Mouse (Mus musculus) midbrain, embryonic 11.5 days (tissue): ENCODE results near the gene Cables2. TPM values are rescaled to one million over a fixed set of nuclear protein-coding genes. Genes with fewer than 3 reads are reported as not detected.

ENCODE experiments used
- ATAC-seq: fragments of 200-750 bp; cut with Nextera tagmentation; 2 replicates; pipeline ENCODE4 v1.8.0; 2017; ENCODE audit warnings: moderate TSS enrichment, moderate library complexity; ENCODE audit not compliant: low FRiP score
- DNase-seq: peaks from one replicate; pipeline ENCODE4 v3.0.0; 2015; ENCODE audit warnings: low spot score; ENCODE audit errors: missing footprints
- H3K27ac ChIP-seq: fragments of 300-500 bp; sonication (generic); 2 replicates; pipeline ENCODE4 v1.5.1; 2014; ENCODE audit warnings: low read depth, low read length
- H3K27me3 ChIP-seq: fragments of 300-500 bp; sonication (generic); 2 replicates; pipeline ENCODE4 v1.6.1; 2014; ENCODE audit warnings: mild to moderate bottlenecking, low read length, moderate library complexity, mixed read lengths; ENCODE audit not compliant: control insufficient read depth, insufficient read depth
- H3K36me3 ChIP-seq: fragments of 300-500 bp; sonication (generic); 2 replicates; pipeline ENCODE4 v1.6.1; 2014; ENCODE audit warnings: mild to moderate bottlenecking, low read length, moderate library complexity, mixed read lengths; ENCODE audit not compliant: control insufficient read depth, insufficient read depth
- H3K4me1 ChIP-seq: fragments of 300-500 bp; sonication (generic); 2 replicates; pipeline ENCODE4 v1.6.1; 2014; ENCODE audit warnings: low read length; ENCODE audit not compliant: control insufficient read depth, insufficient read depth
- H3K4me2 ChIP-seq: fragments of 300-500 bp; sonication (generic); 2 replicates; pipeline ENCODE4 v1.6.1; 2014; ENCODE audit warnings: mild to moderate bottlenecking, moderate library complexity
- H3K4me3 ChIP-seq: fragments of 300-500 bp; sonication (generic); 2 replicates; pipeline ENCODE4 v1.5.1; 2014; ENCODE audit warnings: low read depth, low read length
- H3K9ac ChIP-seq: fragments of 300-500 bp; sonication (generic); 2 replicates; pipeline ENCODE4 v1.6.1; 2014; ENCODE audit warnings: low read length
- H3K9me3 ChIP-seq: fragments of 300-500 bp; sonication (generic); 2 replicates; pipeline ENCODE4 v1.6.1; 2016; ENCODE audit warnings: low read length; ENCODE audit not compliant: control insufficient read depth
- WGBS: fragments of 180-500 bp; shearing (Covaris S2); extraction: QIAGEN DNeasy Blood & Tissue Kit; methylation state at CpG from one replicate; pipeline ENCODE4 v1.1.7; 2014; 5-methylcytosine and 5-hydroxymethylcytosine counted together
- polyA plus RNA-seq: library from polyadenylated mRNA; unstranded; fragments of >200 nt; fragmentation: Nextera tagmentation; extraction: Ambion mirVana; gene quantifications from 2 replicates; pipeline ENCODE4 v1.2.1, GENCODE M21; 2014

The Cables2 gene
- polyA plus RNA-seq, 1 experiment from 2014 or later = 14.4 TPM

GRCm38 (mm10) chr2:180306009-180306408 is 32.7 kb upstream of the Cables2 start:
- Histone ChIP-seq H3K27ac (no peak overlapping the region), H3K27me3 (no peaks in the 10 kb centered on the region), H3K4me3 (no peak overlapping the region), H3K4me1 (no peaks in the 10 kb centered on the region), H3K4me2 (no peak overlapping the region), H3K36me3 (no peaks in the 10 kb centered on the region), H3K9ac (no peak overlapping the region), H3K9me3 (no peaks in the 10 kb centered on the region)
- ATAC-seq (no peak), DNase-seq (no peak)
- WGBS = 75% methylated on average over 2 of the region's 2 CpGs

DNA sequence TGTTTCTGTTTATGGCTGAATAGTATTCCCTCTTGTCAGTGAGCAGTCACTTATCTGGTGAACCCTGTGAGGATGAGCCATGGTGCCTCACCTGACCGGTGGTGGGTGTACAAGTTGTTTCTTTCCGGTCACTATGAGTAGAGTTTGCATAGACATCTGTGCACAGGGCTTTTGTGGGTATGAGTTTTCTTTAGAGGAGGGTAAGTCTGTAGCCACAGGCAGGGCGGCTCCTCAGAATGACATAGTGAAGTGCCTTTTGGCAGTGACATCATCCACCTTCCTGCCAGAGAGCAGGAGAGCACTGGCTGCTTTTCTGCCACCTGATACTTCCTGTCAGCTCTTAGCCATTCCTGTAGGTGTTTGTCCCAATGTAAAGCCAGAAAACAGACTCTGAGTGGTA is 32.2 kb upstream of the Cables2 start:
- 89% methylated on average over 3 of the region's 3 CpGs for WGBS
- no peak overlapping the region for H3K4me2 ChIP-seq
- no peak for ATAC-seq

DNA sequence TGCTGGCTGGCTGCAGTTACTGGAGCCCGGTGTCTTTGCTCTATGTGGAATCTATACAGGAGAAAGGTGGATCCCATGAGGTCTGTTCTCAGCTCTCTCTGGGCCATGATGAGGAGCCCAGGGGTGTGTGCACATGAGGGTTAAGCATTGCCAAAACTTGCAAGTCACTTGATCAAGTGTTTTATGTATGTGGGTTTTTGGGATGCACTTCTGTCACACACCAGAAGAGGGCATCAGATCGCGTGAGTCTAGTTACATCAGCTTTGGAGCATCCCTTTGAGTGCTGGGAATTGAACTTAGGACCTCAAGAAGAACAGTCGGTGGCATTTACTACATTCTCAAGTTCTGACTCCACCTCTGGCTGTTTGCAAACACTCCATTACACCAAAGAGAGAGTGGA is 31.3 kb upstream of the Cables2 start:
- H3K27ac ChIP-seq = no peak overlapping the region
- peak; percentile 69 for DNase-seq
- no peak overlapping the region for H3K4me3 ChIP-seq
- no peak overlapping the region for H3K4me2 ChIP-seq
- WGBS = 62% methylated on average over 4 of the region's 4 CpGs
- no peak for ATAC-seq
- H3K9me3 ChIP-seq = no peaks in the 10 kb centered on the region
- H3K27me3 ChIP-seq = no peaks in the 10 kb centered on the region
- no peaks in the 10 kb centered on the region for H3K36me3 ChIP-seq
- H3K9ac ChIP-seq = no peak overlapping the region
- no peaks in the 10 kb centered on the region for H3K4me1 ChIP-seq

More for the DNA sequence above, 32.2 kb upstream of the Cables2 start:
- Histone ChIP-seq H3K4me1 (no peaks in the 10 kb centered on the region), H3K4me3 (no peak overlapping the region), H3K36me3 (no peaks in the 10 kb centered on the region), H3K27me3 (no peaks in the 10 kb centered on the region), H3K9ac (no peak overlapping the region), H3K9me3 (no peaks in the 10 kb centered on the region), H3K27ac (no peak overlapping the region)
- DNase-seq = peak; percentile 77

DNA sequence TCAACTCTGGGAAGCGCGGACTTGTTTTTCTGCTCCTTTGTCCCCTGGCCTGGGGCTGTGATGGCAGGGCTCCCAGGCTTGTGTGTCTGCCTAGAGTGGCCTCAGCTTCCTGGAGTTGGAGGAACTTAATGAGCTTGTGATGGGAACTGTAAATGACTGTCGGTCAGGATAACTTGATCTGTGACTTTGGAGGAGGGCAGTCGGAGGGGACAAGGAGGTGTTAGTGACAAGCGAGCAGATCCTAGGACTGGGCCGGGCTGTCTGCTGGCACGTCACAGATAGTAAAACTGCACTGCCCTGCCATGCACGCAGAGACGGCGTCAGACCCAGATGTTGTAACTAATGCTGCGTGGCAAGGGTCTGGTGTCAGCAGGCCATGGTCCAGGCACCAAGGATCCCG is 30.2 kb upstream of the Cables2 start:
- Histone ChIP-seq H3K4me3 (no peak overlapping the region), H3K36me3 (no peaks in the 10 kb centered on the region), H3K27ac (no peak overlapping the region), H3K9ac (no peak overlapping the region), H3K4me2 (no peak overlapping the region), H3K27me3 (no peaks in the 10 kb centered on the region), H3K9me3 (no peaks in the 10 kb centered on the region), H3K4me1 (no peaks in the 10 kb centered on the region)
- ATAC-seq = no peak
- 93% methylated on average over 12 of the region's 12 CpGs for WGBS
- DNase-seq = no peak

GRCm38 (mm10) chr2:180302201-180302600 is 28.9 kb upstream of the Cables2 start:
- ATAC-seq (no peak), DNase-seq (no peak)
- Histone ChIP-seq H3K4me1 (no peaks in the 10 kb centered on the region), H3K36me3 (no peaks in the 10 kb centered on the region), H3K9ac (no peak overlapping the region), H3K27me3 (no peaks in the 10 kb centered on the region), H3K27ac (no peak overlapping the region), H3K4me3 (no peak overlapping the region), H3K4me2 (no peak overlapping the region), H3K9me3 (no peaks in the 10 kb centered on the region)
- WGBS = 73% methylated on average over 4 of the region's 4 CpGs

GRCm38 (mm10) chr2:180300771-180301170 is 27.5 kb upstream of the Cables2 start:
- WGBS = 58% methylated on average over 5 of the region's 5 CpGs
- no peak for ATAC-seq

DNA sequence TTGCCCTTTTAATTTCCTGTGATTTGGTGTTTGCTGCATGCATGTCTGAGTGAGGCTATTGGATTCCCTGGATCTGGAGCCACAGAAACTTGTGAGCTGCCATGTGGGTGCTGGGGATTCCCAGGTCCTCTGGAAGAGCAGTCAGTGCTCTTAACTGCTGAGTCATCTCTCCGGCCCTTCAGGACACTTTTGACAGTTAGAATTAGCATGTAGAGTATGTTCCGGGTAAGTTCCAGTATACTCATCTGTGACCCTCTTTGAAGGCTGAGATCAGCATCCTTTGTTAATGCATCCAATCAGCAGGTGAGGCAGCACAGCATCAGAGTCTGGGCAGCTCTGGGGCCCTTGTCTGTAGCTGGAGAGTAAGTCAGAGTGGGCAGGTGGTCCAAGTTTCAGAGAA is 27.0 kb upstream of the Cables2 start:
- no peaks in the 10 kb centered on the region for H3K9me3 ChIP-seq
- no peaks in the 10 kb centered on the region for H3K4me1 ChIP-seq
- H3K36me3 ChIP-seq = no peaks in the 10 kb centered on the region
- peak; percentile 44 for DNase-seq
- H3K4me2 ChIP-seq = no peak overlapping the region
- H3K9ac ChIP-seq = no peak overlapping the region
- no peak overlapping the region for H3K4me3 ChIP-seq
- WGBS = 84% methylated on average over 2 of the region's 2 CpGs
- no peaks in the 10 kb centered on the region for H3K27me3 ChIP-seq
- no peak overlapping the region for H3K27ac ChIP-seq
- ATAC-seq = no peak

More at GRCm38 (mm10) chr2:180300771-180301170, 27.5 kb upstream of the Cables2 start:
- DNase-seq = peak; percentile 19
- Histone ChIP-seq H3K9me3 (no peaks in the 10 kb centered on the region), H3K27me3 (no peaks in the 10 kb centered on the region), H3K27ac (no peak overlapping the region), H3K36me3 (no peaks in the 10 kb centered on the region), H3K4me2 (no peak overlapping the region), H3K9ac (no peak overlapping the region), H3K4me1 (no peaks in the 10 kb centered on the region), H3K4me3 (no peak overlapping the region)

DNA sequence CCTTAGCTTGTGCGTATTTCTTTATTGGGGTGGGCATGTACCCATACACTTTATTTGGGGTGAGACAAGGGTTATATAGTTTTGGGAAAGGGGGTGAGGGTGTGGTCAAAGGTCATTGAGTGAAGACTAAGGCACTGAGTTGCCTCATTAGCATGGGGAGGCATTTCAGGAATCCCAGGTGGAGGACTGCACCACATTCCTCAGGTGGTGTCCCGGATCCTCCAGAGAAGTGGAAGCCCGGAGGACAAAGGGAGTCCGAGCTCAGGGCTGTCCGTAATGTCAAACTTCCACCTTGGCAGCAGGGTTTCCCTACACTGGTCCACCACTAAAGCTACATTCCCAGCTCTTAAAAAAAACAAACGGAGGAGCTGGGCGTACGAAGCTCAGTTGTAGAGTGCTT is 19.6 kb upstream of the Cables2 start:
- H3K27me3 ChIP-seq = no peaks in the 10 kb centered on the region
- no peak overlapping the region for H3K27ac ChIP-seq
- 80% methylated on average over 8 of the region's 8 CpGs for WGBS
- no peak overlapping the region for H3K4me2 ChIP-seq
- DNase-seq = peak; percentile 41
- ATAC-seq = no peak
- no peak overlapping the region for H3K9ac ChIP-seq
- H3K4me3 ChIP-seq = no peak overlapping the region
- no peaks in the 10 kb centered on the region for H3K4me1 ChIP-seq
- H3K36me3 ChIP-seq = no peaks in the 10 kb centered on the region
- no peaks in the 10 kb centered on the region for H3K9me3 ChIP-seq

DNA sequence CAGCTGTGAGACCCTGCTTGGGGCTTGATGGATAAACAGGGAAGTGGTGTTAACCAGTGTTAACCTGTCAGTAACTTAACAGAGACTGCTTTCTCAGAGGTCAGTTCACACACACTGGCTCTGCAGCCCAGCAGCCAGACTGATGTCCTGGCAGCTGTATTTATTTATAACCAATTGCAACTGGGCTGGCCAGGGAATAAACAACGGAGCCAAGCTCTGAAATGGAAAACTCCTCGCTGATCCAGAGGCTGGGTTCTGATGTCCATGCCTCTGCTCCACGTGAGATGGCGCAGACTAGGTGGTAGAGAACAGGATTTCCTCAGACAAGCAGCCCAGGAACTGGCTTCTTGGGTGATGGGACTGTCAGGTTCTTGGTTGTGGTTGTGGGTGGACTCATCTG is 18.7 kb upstream of the Cables2 start:
- Histone ChIP-seq H3K4me3 (no peak overlapping the region), H3K4me2 (no peak overlapping the region), H3K27ac (no peak overlapping the region), H3K36me3 (no peaks in the 10 kb centered on the region), H3K9me3 (no peaks in the 10 kb centered on the region), H3K27me3 (no peaks in the 10 kb centered on the region), H3K4me1 (no peaks in the 10 kb centered on the region), H3K9ac (no peak overlapping the region)
- ATAC-seq (no peak), DNase-seq (no peak)
- WGBS = 84% methylated on average over 4 of the region's 4 CpGs

GRCm38 (mm10) chr2:180291566-180291965 is 18.3 kb upstream of the Cables2 start:
- Histone ChIP-seq H3K4me2 (no peak overlapping the region), H3K27ac (no peak overlapping the region), H3K27me3 (no peaks in the 10 kb centered on the region), H3K36me3 (no peaks in the 10 kb centered on the region), H3K4me1 (no peaks in the 10 kb centered on the region), H3K4me3 (no peak overlapping the region), H3K9me3 (no peaks in the 10 kb centered on the region), H3K9ac (no peak overlapping the region)
- ATAC-seq (no peak), DNase-seq (peak; percentile 64)
- WGBS = 81% methylated on average over 5 of the region's 5 CpGs
